Mouse (Mus musculus) lung, postnatal 36 days (tissue): ENCODE results near the gene Ccnd2.

ENCODE experiments used
- DNase-seq: peaks from one replicate; pipeline ENCODE4 v3.0.0; 2022; ENCODE audit warnings: mixed read lengths

Ccnd2 gene

GRCm38 (mm10) chr6:127147665-127148064, 4.3 kb downstream of the Ccnd2 start:
- DNase-seq = peak; percentile 93

- DNase-seq = no peak
Measured at GRCm38 (mm10) chr6:127146322-127146947, 5.6 kb downstream of the Ccnd2 start.

GRCm38 (mm10) chr6:127145464-127146190, 6.4 kb downstream of the Ccnd2 start:
- peak; percentile 51 for DNase-seq

- DNase-seq = no peak
Measured at GRCm38 (mm10) chr6:127143576-127144288, 8.3 kb downstream of the Ccnd2 start.

- peak; percentile 66 for DNase-seq
Measured at GRCm38 (mm10) chr6:127143124-127143520, 8.9 kb downstream of the Ccnd2 start.

GRCm38 (mm10) chr6:127142154-127143123, 9.6 kb downstream of the Ccnd2 start:
- DNase-seq = peak; percentile 57

- DNase-seq = no peak
Measured at GRCm38 (mm10) chr6:127138962-127139361, 13.0 kb downstream of the Ccnd2 start.

GRCm38 (mm10) chr6:127133433-127134245, 18.4 kb downstream of the Ccnd2 start:
- DNase-seq = no peak

- DNase-seq = no peak
Measured at GRCm38 (mm10) chr6:127132719-127133118, 19.3 kb downstream of the Ccnd2 start.

GRCm38 (mm10) chr6:127131946-127132345, 20.0 kb downstream of the Ccnd2 start:
- DNase-seq = no peak

GRCm38 (mm10) chr6:127130377-127130776, 21.6 kb downstream of the Ccnd2 start:
- DNase-seq = no peak

- DNase-seq = no peak
Measured at GRCm38 (mm10) chr6:127129659-127130058, 22.3 kb downstream of the Ccnd2 start.

GRCm38 (mm10) chr6:127123506-127123905, 28.5 kb downstream of the Ccnd2 start:
- DNase-seq = no peak

- no peak for DNase-seq
Measured at GRCm38 (mm10) chr6:127122996-127123395, 29.0 kb downstream of the Ccnd2 start.

GRCm38 (mm10) chr6:127122221-127122806, 29.7 kb downstream of the Ccnd2 start:
- DNase-seq = no peak

GRCm38 (mm10) chr6:127114753-127115456, 37.1 kb downstream of the Ccnd2 start:
- DNase-seq = no peak

- peak; percentile 97 for DNase-seq
Measured at GRCm38 (mm10) chr6:127109402-127109930, 42.5 kb downstream of the Ccnd2 start, which contains the start of gene Tigar. TSS of gene Tigar (minus strand) at chr6:127109557.

GRCm38 (mm10) chr6:127108368-127109060, 43.5 kb downstream of the Ccnd2 start:
- DNase-seq = no peak

GRCm38 (mm10) chr6:127107413-127107812, 44.6 kb downstream of the Ccnd2 start:
- peak; percentile 18 for DNase-seq

GRCm38 (mm10) chr6:127106726-127107125, 45.3 kb downstream of the Ccnd2 start:
- peak; percentile 56 for DNase-seq
